Mouse (Mus musculus) embryonic fibroblast, embryonic 13.5 days (primary cell): ENCODE data around the gene Uba3. TPM values are rescaled to one million over a fixed set of nuclear protein-coding genes. Genes with fewer than 3 reads are reported as not detected.

Experiments used
- H3K27ac ChIP-seq: 2 replicates; pipeline ENCODE4 v1.5.1; 2012; ENCODE audit warnings: low read length, control low read depth, inconsistent platforms; ENCODE audit not compliant: insufficient read depth
- H3K4me1 ChIP-seq: 2 replicates; pipeline ENCODE4 v1.6.1; 2011; ENCODE audit warnings: low read length; ENCODE audit not compliant: control insufficient read depth, insufficient read depth
- H3K4me3 ChIP-seq: 2 replicates; pipeline ENCODE4 v1.5.1; 2011; ENCODE audit warnings: mild to moderate bottlenecking, control low read depth, low read length; ENCODE audit not compliant: insufficient read depth
- CTCF ChIP-seq: IDR thresholded peaks from 2 replicates; pipeline ENCODE4 v1.5.1; 2011; ENCODE audit warnings: mild to moderate bottlenecking, control low read depth, low read length, moderate library complexity, borderline replicate concordance; ENCODE audit not compliant: insufficient read depth
- POLR2A ChIP-seq: IDR thresholded peaks from 2 replicates; pipeline ENCODE4 v1.6.1; 2011; ENCODE audit warnings: low read depth, mild to moderate bottlenecking, control low read depth, low read length, moderate library complexity
- polyA plus RNA-seq: library from polyadenylated mRNA; stranded (reverse); fragments of >200 nt; gene quantifications from 2 replicates; pipeline ENCODE4 v1.2.4, GENCODE M21; 2011; ENCODE audit warnings: low read depth; ENCODE audit not compliant: missing spikeins, insufficient read length

Uba3 gene
- polyA plus RNA-seq, 1 experiment: 147 TPM

GRCm38 (mm10) chr6:97211981-97212380, 6.5 kb upstream of the Uba3 start:
- Histone ChIP-seq H3K27ac (peak overlapping the region; percentile 84), H3K4me3 (peak overlapping the region; percentile 91), H3K4me1 (peaks cover 10% of the 10 kb centered on the region)
- TF ChIP-seq POLR2A: peak; percentile 46
- TF ChIP-seq CTCF: no peak

GRCm38 (mm10) chr6:97210962-97211601, 5.6 kb upstream of the Uba3 start:
- TF ChIP-seq POLR2A: peak; percentile 27; the same call in 1 of the 2 replicates
- TF ChIP-seq CTCF: no peak
- H3K4me3 ChIP-seq: peak overlapping the region; percentile 91
- peak overlapping the region; percentile 84 for H3K27ac ChIP-seq
- H3K4me1 ChIP-seq: peaks cover 9% of the 10 kb centered on the region

GRCm38 (mm10) chr6:97210191-97210961, 4.9 kb upstream of the Uba3 start, which contains the start of gene Arl6ip5:
Gene Arl6ip5, plus strand, starts transcription at chr6:97210689.
- Histone ChIP-seq H3K4me1 (peaks cover 9% of the 10 kb centered on the region), H3K4me3 (peak within 1 kb of the TSS; percentile 91), H3K27ac (peak within 1 kb of the TSS; percentile 95)
- TF ChIP-seq POLR2A (peak; percentile 83), CTCF (no peak)

- peak overlapping the region; percentile 95 for H3K27ac ChIP-seq
- H3K4me1 ChIP-seq: peaks cover 9% of the 10 kb centered on the region
- no peak overlapping the region for H3K4me3 ChIP-seq
- no peak for TF ChIP-seq POLR2A
- TF ChIP-seq CTCF: no peak
These were observed 4.3 kb upstream of the Uba3 start for GRCm38 (mm10) chr6:97209751-97210150.

GRCm38 (mm10) chr6:97209201-97209600, 3.8 kb upstream of the Uba3 start:
- TF ChIP-seq POLR2A (no peak), CTCF (no peak)
- peaks cover 9% of the 10 kb centered on the region for H3K4me1 ChIP-seq
- peak overlapping the region; percentile 95 for H3K27ac ChIP-seq
- no peak overlapping the region for H3K4me3 ChIP-seq

- H3K27ac ChIP-seq: peak overlapping the region; percentile 8
- TF ChIP-seq CTCF: no peak
- TF ChIP-seq POLR2A: no peak
These were observed 3.0 kb upstream of the Uba3 start for GRCm38 (mm10) chr6:97208406-97208805.

GRCm38 (mm10) chr6:97207085-97207484, 1.6 kb upstream of the Uba3 start:
- Histone ChIP-seq H3K27ac (no peak overlapping the region), H3K4me3 (no peak overlapping the region), H3K4me1 (peaks cover 14% of the 10 kb centered on the region)
- TF ChIP-seq POLR2A (no peak), CTCF (no peak)

More at GRCm38 (mm10) chr6:97208406-97208805, 3.0 kb upstream of the Uba3 start:
- Histone ChIP-seq H3K4me3 (no peak overlapping the region), H3K4me1 (peaks cover 13% of the 10 kb centered on the region)

- TF ChIP-seq POLR2A (no peak), CTCF (no peak)
- Histone ChIP-seq H3K27ac (peak overlapping the region; percentile 63), H3K4me3 (peak overlapping the region; percentile 98), H3K4me1 (peaks cover 13% of the 10 kb centered on the region)
These were observed 495 bp downstream of the Uba3 start for GRCm38 (mm10) chr6:97204952-97205351.

GRCm38 (mm10) chr6:97204252-97204869, 1.1 kb downstream of the Uba3 start:
- peak overlapping the region; percentile 98 for H3K4me3 ChIP-seq
- no peak for TF ChIP-seq CTCF
- TF ChIP-seq POLR2A: 0 out of 2 replicates have a peak, but pooled peaks have one; percentile 16
- H3K4me1 ChIP-seq: peaks cover 10% of the 10 kb centered on the region
- H3K27ac ChIP-seq: peak overlapping the region; percentile 63
